Mouse (Mus musculus) hindbrain, embryonic 13.5 days (tissue): Measurements from ENCODE around the gene Gm28557. TPM values are rescaled to one million over a fixed set of nuclear protein-coding genes. Genes with fewer than 3 reads are reported as not detected.

ENCODE experiments used
- ATAC-seq: fragments of 200-750 bp; cut with Nextera tagmentation; 2 replicates; pipeline ENCODE4 v1.8.0; 2017; ENCODE audit warnings: moderate TSS enrichment; ENCODE audit not compliant: low FRiP score
- H3K27ac ChIP-seq: fragments of 300-500 bp; sonication (generic); 2 replicates; pipeline ENCODE4 v1.5.1; 2015; ENCODE audit warnings: inconsistent platforms, mild to moderate bottlenecking, moderate library complexity
- H3K27me3 ChIP-seq: fragments of 300-500 bp; sonication (generic); 2 replicates; pipeline ENCODE4 v1.6.1; 2015; ENCODE audit warnings: mild to moderate bottlenecking, inconsistent platforms
- H3K36me3 ChIP-seq: fragments of 300-500 bp; sonication (generic); 2 replicates; pipeline ENCODE4 v1.6.1; 2015; ENCODE audit warnings: mild to moderate bottlenecking, inconsistent platforms
- H3K4me1 ChIP-seq: fragments of 300-500 bp; sonication (generic); replicated peaks from 2 replicates; pipeline ENCODE4 v1.6.1; 2015; ENCODE audit warnings: inconsistent platforms
- H3K4me2 ChIP-seq: fragments of 300-500 bp; sonication (generic); 2 replicates; pipeline ENCODE4 v1.6.1; 2015; ENCODE audit warnings: inconsistent platforms, mild to moderate bottlenecking, moderate library complexity
- H3K4me3 ChIP-seq: fragments of 300-500 bp; sonication (generic); 2 replicates; pipeline ENCODE4 v1.5.1; 2015; ENCODE audit warnings: mild to moderate bottlenecking, inconsistent platforms
- H3K9ac ChIP-seq: fragments of 300-500 bp; sonication (generic); 2 replicates; pipeline ENCODE4 v1.6.1; 2015; ENCODE audit warnings: mild to moderate bottlenecking, inconsistent platforms
- H3K9me3 ChIP-seq: fragments of 300-500 bp; sonication (generic); 2 replicates; pipeline ENCODE4 v1.6.1; 2016; ENCODE audit warnings: inconsistent platforms
- WGBS: fragments of 180-500 bp; shearing (Covaris S2); methylation state at CpG from one replicate; pipeline ENCODE4 v1.1.7; 2015; 5-methylcytosine and 5-hydroxymethylcytosine counted together
- polyA plus RNA-seq: library from polyadenylated mRNA; unstranded; fragments of >200 nt; fragmentation: Nextera tagmentation; extraction: Ambion mirVana; gene quantifications from 2 replicates; pipeline ENCODE4 v1.2.1, GENCODE M21; 2015

Gene Gm28557
- polyA plus RNA-seq, 1 experiment from 2014 or later: 1.7 TPM

- no peak overlapping the region for H3K27ac ChIP-seq
- 60% methylated on average over 1 of the region's 1 CpGs for WGBS
- peak overlapping the region; percentile 76 for H3K4me2 ChIP-seq
- H3K9ac ChIP-seq: peak overlapping the region; percentile 75
- H3K4me1 ChIP-seq: peaks cover 14% of the 10 kb centered on the region
- H3K27me3 ChIP-seq: no peaks in the 10 kb centered on the region
- ATAC-seq: no peak
- peak overlapping the region; percentile 69 for H3K4me3 ChIP-seq
- H3K9me3 ChIP-seq: peaks cover 5% of the 10 kb centered on the region; the same call in 1 of the 2 replicates
- peaks cover 20% of the 10 kb centered on the region for H3K36me3 ChIP-seq
These were observed 26.5 kb downstream of the Gm28557 start for GRCm38 (mm10) chr13:67081946-67082345.

GRCm38 (mm10) chr13:67081142-67081713 lies 27.2 kb downstream of the Gm28557 start:
- Histone ChIP-seq H3K27me3 (no peaks in the 10 kb centered on the region), H3K27ac (peak overlapping the region; percentile 75), H3K9ac (peak overlapping the region; percentile 75), H3K4me3 (peak overlapping the region; percentile 69), H3K4me2 (peak overlapping the region; percentile 76), H3K36me3 (peaks cover 26% of the 10 kb centered on the region), H3K4me1 (peaks cover 14% of the 10 kb centered on the region), H3K9me3 (peaks cover 9% of the 10 kb centered on the region)
- peak; percentile 99 for ATAC-seq
- WGBS: under 1% methylated on average over 24 of the region's 24 CpGs

- Histone ChIP-seq H3K4me3 (no peak overlapping the region), H3K36me3 (peaks cover 57% of the 10 kb centered on the region), H3K4me2 (no peak overlapping the region), H3K9me3 (peaks cover 27% of the 10 kb centered on the region), H3K27me3 (no peaks in the 10 kb centered on the region), H3K9ac (no peak overlapping the region), H3K27ac (no peak overlapping the region), H3K4me1 (peaks cover 14% of the 10 kb centered on the region)
- WGBS: 95% methylated on average over 2 of the region's 2 CpGs
- no peak for ATAC-seq
These were observed 31.2 kb downstream of the Gm28557 start for GRCm38 (mm10) chr13:67077244-67077643.

- Histone ChIP-seq H3K4me3 (no peak overlapping the region), H3K4me2 (no peak overlapping the region), H3K27me3 (no peaks in the 10 kb centered on the region), H3K27ac (no peak overlapping the region), H3K4me1 (no peaks in the 10 kb centered on the region), H3K36me3 (peaks cover 75% of the 10 kb centered on the region), H3K9ac (no peak overlapping the region), H3K9me3 (peaks cover 55% of the 10 kb centered on the region)
- no peak for ATAC-seq
- 93% methylated on average over 2 of the region's 2 CpGs for WGBS
These were observed 35.6 kb downstream of the Gm28557 start for GRCm38 (mm10) chr13:67072786-67073185.

- H3K36me3 ChIP-seq: peaks cover 35% of the 10 kb centered on the region
- peaks cover 30% of the 10 kb centered on the region for H3K9me3 ChIP-seq
These were observed 43.0 kb downstream of the Gm28557 start for GRCm38 (mm10) chr13:67065386-67065785.

GRCm38 (mm10) chr13:67062427-67062826 lies 46.0 kb downstream of the Gm28557 start:
- Histone ChIP-seq H3K4me3 (no peak overlapping the region), H3K27ac (no peak overlapping the region), H3K4me2 (no peak overlapping the region), H3K9ac (no peak overlapping the region), H3K27me3 (no peaks in the 10 kb centered on the region), H3K36me3 (peaks cover 11% of the 10 kb centered on the region), H3K4me1 (peaks cover 6% of the 10 kb centered on the region), H3K9me3 (peaks cover 12% of the 10 kb centered on the region)
- WGBS: 63% methylated on average over 7 of the region's 7 CpGs
- no peak for ATAC-seq

More at GRCm38 (mm10) chr13:67065386-67065785, 43.0 kb downstream of the Gm28557 start:
- Histone ChIP-seq H3K27ac (no peak overlapping the region), H3K4me3 (no peak overlapping the region), H3K4me2 (no peak overlapping the region), H3K27me3 (no peaks in the 10 kb centered on the region), H3K9ac (no peak overlapping the region), H3K4me1 (peaks cover under 1% of the 10 kb centered on the region)
- ATAC-seq: no peak
- 87% methylated on average over 8 of the region's 8 CpGs for WGBS

GRCm38 (mm10) chr13:67060786-67061358 lies 47.5 kb downstream of the Gm28557 start, which contains the start of gene Zfp712:
TSS of gene Zfp712 (minus strand) at chr13:67061170.
- under 1% methylated on average over 27 of the region's 27 CpGs for WGBS
- Histone ChIP-seq H3K27ac (peak within 1 kb of the TSS; percentile 78), H3K27me3 (no peaks in the 10 kb centered on the region)

GRCm38 (mm10) chr13:67060161-67060785 lies 48.1 kb downstream of the Gm28557 start:
- peak overlapping the region; percentile 83 for H3K9ac ChIP-seq
- peaks cover under 1% of the 10 kb centered on the region; the same call in 1 of the 2 replicates for H3K36me3 ChIP-seq
- H3K27me3 ChIP-seq: no peaks in the 10 kb centered on the region
- peaks cover 9% of the 10 kb centered on the region for H3K9me3 ChIP-seq
- H3K27ac ChIP-seq: peak overlapping the region; percentile 78
- H3K4me2 ChIP-seq: peak overlapping the region; percentile 76
- peak; percentile 70 for ATAC-seq
- WGBS: 5% methylated on average over 12 of the region's 12 CpGs
- peak overlapping the region; percentile 73 for H3K4me3 ChIP-seq
- H3K4me1 ChIP-seq: peaks cover 6% of the 10 kb centered on the region

More at GRCm38 (mm10) chr13:67060786-67061358, 47.5 kb downstream of the Gm28557 start, which contains the start of gene Zfp712:
- ATAC-seq: peak; percentile 97
- Histone ChIP-seq H3K9me3 (peaks cover 15% of the 10 kb centered on the region), H3K4me3 (peak within 1 kb of the TSS; percentile 73), H3K4me1 (peaks cover 6% of the 10 kb centered on the region), H3K4me2 (peak within 1 kb of the TSS; percentile 76), H3K9ac (peak within 1 kb of the TSS; percentile 83), H3K36me3 (peaks cover 6% of the 10 kb centered on the region; the same call in 1 of the 2 replicates)

Other genes with a start within 250 kb of the Gm28557 start
- gene Gm10767, start 203.7 kb downstream of the Gm28557 start, polyA plus RNA-seq: 2.9 and 3.1 TPM in 2 replicates
- 5.4 and 6.8 TPM in 2 replicates for gene Zfp712, start 47.4 kb downstream of the Gm28557 start, polyA plus RNA-seq
- gene Zfp708, start 10.6 kb downstream of the Gm28557 start, polyA plus RNA-seq: 8.7 and 9.8 TPM in 2 replicates
- 0.10 TPM in 1 of 2 replicates, not detected in the other for gene Rslcan18, start 7.7 kb upstream of the Gm28557 start, polyA plus RNA-seq
- 4.1 and 4.2 TPM in 2 replicates for gene Zfp759, start 13.1 kb upstream of the Gm28557 start, polyA plus RNA-seq
- gene Rsl1, start 64.6 kb upstream of the Gm28557 start, polyA plus RNA-seq: 5.5 and 7.5 TPM in 2 replicates
- 2.6 and 3.1 TPM in 2 replicates for gene Zfp455, start 85.9 kb upstream of the Gm28557 start, polyA plus RNA-seq
- gene Zfp458, start 169.9 kb upstream of the Gm28557 start, polyA plus RNA-seq: 5.1 and 5.4 TPM in 2 replicates
- 0.84 and 1.1 TPM in 2 replicates for gene Zfp457, start 197.9 kb upstream of the Gm28557 start, polyA plus RNA-seq
- 1.6 and 1.9 TPM in 2 replicates for gene Zfp595, start 224.0 kb upstream of the Gm28557 start, polyA plus RNA-seq